Mouse (Mus musculus): ENCODE data around the gene Cyp4v3. TPM values are rescaled to one million over a fixed set of nuclear protein-coding genes. Genes with fewer than 3 reads are reported as not detected.
"Not testable (repeated sequence)": the region's sequence is repeated elsewhere in the genome, so short reads cannot be mapped to it uniquely, and the experiment has no call there.

The Cyp4v3 gene
- polyA plus RNA-seq, 1 experiment: 2.9 TPM

GRCm38 (mm10) chr8:45329206-45329980 lies 3.6 kb downstream of the Cyp4v3 start:
- Histone ChIP-seq H3K4me1 (ENCODE audit: control insufficient read depth, insufficient read depth, low read length) (no peaks in the 10 kb centered on the region), H3K27ac (ENCODE audit: control insufficient read depth, insufficient read depth, low read depth, low read length, poor library complexity) (no peak overlapping the region), H3K4me3 (replicated peaks; ENCODE audit: control insufficient read depth, low read depth, low read length) (no peak overlapping the region)
- TF ChIP-seq CTCF (IDR thresholded peaks at IDR 0.05; ENCODE audit: control insufficient read depth, insufficient read depth, low read length): no peak
- no peak for TF ChIP-seq POLR2A (IDR thresholded peaks at IDR 0.05; ENCODE audit: borderline replicate concordance, control insufficient read depth, low read depth, low read length)
- WGBS: 63% methylated on average over 6 of the region's 6 CpGs

DNA sequence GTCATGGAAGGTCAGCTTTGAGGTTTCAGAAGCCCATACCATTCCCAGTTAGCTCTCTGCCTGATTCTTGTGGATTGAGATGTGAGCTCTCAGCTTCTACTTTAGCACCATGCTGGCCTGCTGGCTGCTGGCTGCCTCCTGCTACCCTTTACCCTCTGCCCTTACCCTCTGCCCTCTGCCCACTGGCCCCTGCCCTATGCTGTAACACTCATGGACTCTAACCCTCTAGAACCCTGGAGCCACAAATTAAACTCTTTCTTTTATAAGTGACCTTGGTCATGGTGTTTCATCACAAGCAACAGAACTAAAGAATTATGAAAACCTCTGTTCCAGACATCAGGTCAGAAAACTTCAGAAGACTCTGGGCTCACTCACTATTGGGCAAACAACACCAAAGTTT lies 5.9 kb downstream of the Cyp4v3 start:
- not testable (repeated sequence) for H3K27ac ChIP-seq (ENCODE audit: control insufficient read depth, insufficient read depth, low read depth, low read length, poor library complexity); H3K4me3 ChIP-seq (replicated peaks; ENCODE audit: control insufficient read depth, low read depth, low read length); H3K4me1 ChIP-seq (ENCODE audit: control insufficient read depth, insufficient read depth, low read length)

DNA sequence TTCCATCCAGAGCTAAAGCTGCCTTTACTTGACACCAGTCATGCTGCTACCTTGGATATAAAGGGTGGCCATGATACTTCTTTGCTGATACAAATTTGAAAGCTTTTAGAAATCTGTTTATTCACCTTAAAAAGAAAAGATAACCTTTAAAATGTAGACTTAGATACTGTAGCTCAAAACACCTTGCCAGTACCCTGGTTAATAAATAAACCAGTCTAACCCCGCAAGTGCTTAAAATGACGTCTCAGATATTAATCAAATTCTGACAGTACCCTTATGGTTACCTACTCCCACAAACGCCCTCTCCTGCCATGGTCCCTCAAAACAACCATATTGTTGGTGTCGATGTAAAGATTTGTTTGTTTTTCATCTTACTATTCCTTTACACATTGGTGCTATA lies 8.9 kb downstream of the Cyp4v3 start:
- 83% methylated on average over 4 of the region's 4 CpGs for WGBS
- Histone ChIP-seq H3K27ac (ENCODE audit: control insufficient read depth, insufficient read depth, low read depth, low read length, poor library complexity) (no peak overlapping the region), H3K4me1 (ENCODE audit: control insufficient read depth, insufficient read depth, low read length) (no peaks in the 10 kb centered on the region), H3K4me3 (replicated peaks; ENCODE audit: control insufficient read depth, low read depth, low read length) (no peak overlapping the region)
- TF ChIP-seq CTCF (IDR thresholded peaks at IDR 0.05; ENCODE audit: control insufficient read depth, insufficient read depth, low read length): no peak
- TF ChIP-seq POLR2A (IDR thresholded peaks at IDR 0.05; ENCODE audit: borderline replicate concordance, control insufficient read depth, low read depth, low read length): no peak

DNA sequence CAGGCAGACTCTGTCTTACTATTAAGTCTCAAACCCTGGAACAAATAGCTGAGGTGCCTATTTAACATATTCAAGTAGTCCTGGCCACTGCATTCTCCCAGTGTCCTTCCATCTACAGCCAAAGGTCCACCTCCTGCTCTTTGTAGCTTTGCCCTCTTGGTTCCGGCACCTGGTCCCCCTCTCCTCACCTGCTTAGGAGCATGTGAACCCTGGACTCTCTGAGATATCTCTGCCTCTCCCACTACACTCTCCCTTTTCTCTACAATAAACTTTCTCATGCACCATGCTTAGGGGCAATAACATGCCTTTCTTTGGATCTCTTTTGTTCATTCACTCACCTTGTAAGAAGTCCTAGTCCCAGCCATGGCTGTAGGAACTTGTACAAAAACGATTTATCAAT lies 11.7 kb downstream of the Cyp4v3 start:
- H3K4me1 ChIP-seq (ENCODE audit: control insufficient read depth, insufficient read depth, low read length): no peaks in the 10 kb centered on the region
- no peak overlapping the region for H3K27ac ChIP-seq (ENCODE audit: control insufficient read depth, insufficient read depth, low read depth, low read length, poor library complexity)
- no peak overlapping the region for H3K4me3 ChIP-seq (replicated peaks; ENCODE audit: control insufficient read depth, low read depth, low read length)
- TF ChIP-seq CTCF (IDR thresholded peaks at IDR 0.05; ENCODE audit: control insufficient read depth, insufficient read depth, low read length): no peak
- no peak for TF ChIP-seq POLR2A (IDR thresholded peaks at IDR 0.05; ENCODE audit: borderline replicate concordance, control insufficient read depth, low read depth, low read length)
- WGBS: 78% methylated on average over 2 of the region's 2 CpGs

DNA sequence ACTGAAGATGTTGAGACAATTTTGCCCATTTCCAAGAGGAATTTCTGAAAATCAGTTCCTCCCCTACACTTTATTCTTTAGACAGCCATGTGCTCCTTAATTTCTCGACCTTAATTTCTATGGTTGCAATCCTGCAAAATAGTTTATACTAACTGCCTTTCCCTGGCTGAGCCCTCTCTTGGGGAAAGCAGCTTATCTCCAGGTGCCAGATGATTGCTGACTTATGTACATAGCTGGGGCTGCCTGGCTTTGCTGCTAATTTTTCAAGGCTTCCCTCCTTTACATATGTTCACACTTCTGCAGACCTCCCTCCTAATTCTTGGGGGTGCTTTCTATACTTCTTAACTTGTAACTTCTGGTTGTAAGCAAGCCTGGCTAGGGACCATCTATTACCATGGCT lies 12.1 kb downstream of the Cyp4v3 start:
- no peaks in the 10 kb centered on the region for H3K4me1 ChIP-seq (ENCODE audit: control insufficient read depth, insufficient read depth, low read length)
- no peak overlapping the region for H3K27ac ChIP-seq (ENCODE audit: control insufficient read depth, insufficient read depth, low read depth, low read length, poor library complexity)
- WGBS: 71% methylated on average over 1 of the region's 1 CpGs
- TF ChIP-seq POLR2A (IDR thresholded peaks at IDR 0.05; ENCODE audit: borderline replicate concordance, control insufficient read depth, low read depth, low read length): no peak
- TF ChIP-seq CTCF (IDR thresholded peaks at IDR 0.05; ENCODE audit: control insufficient read depth, insufficient read depth, low read length): no peak
- H3K4me3 ChIP-seq (replicated peaks; ENCODE audit: control insufficient read depth, low read depth, low read length): no peak overlapping the region

- 87% methylated on average over 4 of the region's 4 CpGs for WGBS
- Histone ChIP-seq H3K27ac (ENCODE audit: control insufficient read depth, insufficient read depth, low read depth, low read length, poor library complexity) (no peak overlapping the region), H3K4me3 (replicated peaks; ENCODE audit: control insufficient read depth, low read depth, low read length) (no peak overlapping the region), H3K4me1 (ENCODE audit: control insufficient read depth, insufficient read depth, low read length) (no peaks in the 10 kb centered on the region)
- TF ChIP-seq CTCF (IDR thresholded peaks at IDR 0.05; ENCODE audit: control insufficient read depth, insufficient read depth, low read length) (no peak), POLR2A (IDR thresholded peaks at IDR 0.05; ENCODE audit: borderline replicate concordance, control insufficient read depth, low read depth, low read length) (no peak)
Observed at GRCm38 (mm10) chr8:45310967-45311366, 22.0 kb downstream of the Cyp4v3 start.

- 87% methylated on average over 13 of the region's 13 CpGs for WGBS
- Histone ChIP-seq H3K4me3 (replicated peaks; ENCODE audit: control insufficient read depth, low read depth, low read length) (no peak within 1 kb of the TSS), H3K4me1 (ENCODE audit: control insufficient read depth, insufficient read depth, low read length) (no peaks in the 10 kb centered on the region), H3K27ac (ENCODE audit: control insufficient read depth, insufficient read depth, low read depth, low read length, poor library complexity) (no peak within 1 kb of the TSS)
- TF ChIP-seq POLR2A (IDR thresholded peaks at IDR 0.05; ENCODE audit: borderline replicate concordance, control insufficient read depth, low read depth, low read length) (no peak), CTCF (IDR thresholded peaks at IDR 0.05; ENCODE audit: control insufficient read depth, insufficient read depth, low read length) (no peak)
Observed at GRCm38 (mm10) chr8:45308366-45308765, 24.6 kb downstream of the Cyp4v3 start, which contains the start of gene Gm45753. Gene Gm45753 (minus strand): TSS chr8:45308466.

- H3K27ac ChIP-seq (ENCODE audit: control insufficient read depth, insufficient read depth, low read depth, low read length, poor library complexity): no peak overlapping the region
- H3K4me3 ChIP-seq (replicated peaks; ENCODE audit: control insufficient read depth, low read depth, low read length): no peak overlapping the region
- TF ChIP-seq CTCF (IDR thresholded peaks at IDR 0.05; ENCODE audit: control insufficient read depth, insufficient read depth, low read length) (no peak), POLR2A (IDR thresholded peaks at IDR 0.05; ENCODE audit: borderline replicate concordance, control insufficient read depth, low read depth, low read length) (no peak)
- no peaks in the 10 kb centered on the region for H3K4me1 ChIP-seq (ENCODE audit: control insufficient read depth, insufficient read depth, low read length)
- WGBS: 83% methylated on average over 1 of the region's 1 CpGs
Observed at GRCm38 (mm10) chr8:45305479-45305878, 27.5 kb downstream of the Cyp4v3 start.

GRCm38 (mm10) chr8:45304354-45304753 lies 28.7 kb downstream of the Cyp4v3 start:
- no peak overlapping the region for H3K4me3 ChIP-seq (replicated peaks; ENCODE audit: control insufficient read depth, low read depth, low read length)
- H3K27ac ChIP-seq (ENCODE audit: control insufficient read depth, insufficient read depth, low read depth, low read length, poor library complexity): no peak overlapping the region
- 81% methylated on average over 3 of the region's 3 CpGs for WGBS
- TF ChIP-seq CTCF (IDR thresholded peaks at IDR 0.05; ENCODE audit: control insufficient read depth, insufficient read depth, low read length): no peak
- no peak for TF ChIP-seq POLR2A (IDR thresholded peaks at IDR 0.05; ENCODE audit: borderline replicate concordance, control insufficient read depth, low read depth, low read length)
- no peaks in the 10 kb centered on the region for H3K4me1 ChIP-seq (ENCODE audit: control insufficient read depth, insufficient read depth, low read length)

Data from bone marrow, adult 2 months (tissue).